Mouse (Mus musculus) CD4-positive helper T cell, adult 2 months (primary cell): ENCODE measurements around the gene Gm36210.
"Not testable (repeated sequence)": the region's sequence is repeated elsewhere in the genome, so short reads cannot be mapped to it uniquely, and the experiment has no call there.

Experiments
- DNase-seq: peaks from one replicate; pipeline ENCODE4 v3.0.0-alpha.2; 2012; ENCODE audit warnings: low read depth, missing footprints, low spot score

The Gm36210 gene

GRCm38 (mm10) chr7:4886680-4887079 lies 19.6 kb downstream of the Gm36210 start:
- no peak for DNase-seq

GRCm38 (mm10) chr7:4879036-4879435 lies 27.3 kb downstream of the Gm36210 start:
- not testable (repeated sequence) for DNase-seq

GRCm38 (mm10) chr7:4878186-4878585 lies 28.1 kb downstream of the Gm36210 start:
- DNase-seq, result peak; percentile 50

GRCm38 (mm10) chr7:4877226-4877625 lies 29.1 kb downstream of the Gm36210 start:
- DNase-seq, result no peak

GRCm38 (mm10) chr7:4876753-4877221 lies 29.5 kb downstream of the Gm36210 start, which contains the start of gene Isoc2a:
Isoc2a (plus strand) TSS chr7:4877153.
- peak; percentile 95 for DNase-seq

- no peak for DNase-seq
These were observed 36.2 kb downstream of the Gm36210 start, which contains the start of gene Isoc2b for GRCm38 (mm10) chr7:4870133-4870532. Isoc2b (minus strand) TSS chr7:4870258.

- DNase-seq, result no peak
These were observed 39.6 kb downstream of the Gm36210 start for GRCm38 (mm10) chr7:4866631-4867180.

- peak; percentile 98 for DNase-seq
These were observed 40.5 kb downstream of the Gm36210 start for GRCm38 (mm10) chr7:4865579-4866493.

- DNase-seq, result peak; percentile 49
These were observed 41.2 kb downstream of the Gm36210 start for GRCm38 (mm10) chr7:4865090-4865489.

GRCm38 (mm10) chr7:4864130-4864845 lies 42.0 kb downstream of the Gm36210 start:
- no peak for DNase-seq

- DNase-seq, result no peak
These were observed 42.7 kb downstream of the Gm36210 start for GRCm38 (mm10) chr7:4863541-4864080.

- DNase-seq, result no peak
These were observed 43.3 kb downstream of the Gm36210 start for GRCm38 (mm10) chr7:4863041-4863440.

GRCm38 (mm10) chr7:4860926-4861325 lies 45.4 kb downstream of the Gm36210 start:
- not testable (repeated sequence) for DNase-seq

- DNase-seq, result no peak
These were observed 46.8 kb downstream of the Gm36210 start for GRCm38 (mm10) chr7:4859418-4859978.

GRCm38 (mm10) chr7:4857321-4857720 lies 49.0 kb downstream of the Gm36210 start:
- no peak for DNase-seq

- DNase-seq, result no peak
These were observed 49.8 kb downstream of the Gm36210 start for GRCm38 (mm10) chr7:4856508-4856907.

GRCm38 (mm10) chr7:4853613-4854012 lies 52.7 kb downstream of the Gm36210 start:
- DNase-seq, result no peak

GRCm38 (mm10) chr7:4851315-4851688 lies 55.0 kb downstream of the Gm36210 start:
- no peak for DNase-seq

GRCm38 (mm10) chr7:4850621-4851314 lies 55.5 kb downstream of the Gm36210 start:
- no peak for DNase-seq

GRCm38 (mm10) chr7:4849372-4849771 lies 56.9 kb downstream of the Gm36210 start:
- no peak for DNase-seq
